Mouse (Mus musculus) liver, embryonic 14.5 days (tissue): ENCODE data around the gene Sp140.

Experiments
- CTCF ChIP-seq: IDR thresholded peaks from 2 replicates; pipeline ENCODE4 v1.5.1; 2016; ENCODE audit warnings: antibody characterized with exemption, low read depth, control low read depth
- EP300 ChIP-seq: IDR thresholded peaks from 2 replicates; pipeline ENCODE4 v1.6.1; 2016; ENCODE audit warnings: antibody characterized with exemption, low read depth

GRCm38 (mm10) chr1:85664266-85664665 is 64.1 kb downstream of the Sp140 start:
- TF ChIP-seq EP300: no peak
- no peak for TF ChIP-seq CTCF
